Mouse (Mus musculus): Measurements from ENCODE around the gene Gm28230. TPM values are rescaled to one million over a fixed set of nuclear protein-coding genes. Genes with fewer than 3 reads are reported as not detected.

The Gm28230 gene
- total and polyA plus RNA-seq, 3 experiments = 0.89 to 1.7 (median 1.1) TPM

DNA sequence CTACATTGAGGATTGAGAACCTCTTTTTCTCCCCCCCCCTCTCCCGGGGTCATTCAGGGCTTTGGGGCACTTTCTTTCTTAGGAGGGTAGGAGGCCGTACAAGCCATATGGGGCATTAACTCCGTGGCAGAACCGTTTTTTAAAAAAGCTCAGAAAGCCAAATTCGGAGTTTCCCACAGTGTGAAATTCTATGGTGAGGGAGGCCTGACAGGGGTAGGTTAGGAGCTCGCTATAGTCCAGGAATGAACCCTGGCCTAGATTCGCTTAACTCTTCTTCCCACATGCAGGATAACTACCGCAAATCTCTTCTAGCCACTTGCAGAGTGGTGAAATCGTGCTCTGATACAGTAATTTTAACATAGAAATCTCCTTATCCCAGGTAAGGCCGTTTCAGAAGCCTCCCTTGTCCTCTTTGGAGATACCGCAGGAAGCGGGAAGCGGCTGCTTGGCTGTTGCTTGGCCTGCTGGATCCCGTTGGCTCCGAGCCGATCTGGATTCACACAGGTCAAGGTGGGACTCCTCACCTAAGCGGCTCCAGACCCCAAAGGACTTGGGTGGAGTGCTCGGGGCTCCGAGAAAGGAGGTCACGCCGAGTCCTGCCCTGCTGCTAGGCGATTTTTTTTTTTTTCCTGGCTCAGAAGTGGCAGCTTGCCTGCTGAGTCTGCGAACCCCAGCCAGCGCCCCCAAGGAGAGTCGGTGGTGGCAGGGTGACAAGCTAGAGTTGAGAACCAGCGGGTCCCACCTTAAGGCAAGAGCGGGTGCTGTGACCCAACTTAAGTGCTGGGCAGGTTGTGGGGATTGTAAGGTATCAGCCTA lies 8.7 kb downstream of the Gm28230 start:
- peaks cover 9% of the 10 kb centered on the region; the same call in 1 of the 2 replicates for H3K79me2 ChIP-seq (replicated peaks; ENCODE audit: control insufficient read depth, extremely low read depth, insufficient read depth, poor library complexity, severe bottlenecking)
- peaks cover 16% of the 10 kb centered on the region for H3K9me3 ChIP-seq (replicated peaks; ENCODE audit: low read length)
- no peak overlapping the region for H3K4me2 ChIP-seq (ENCODE audit: insufficient read depth, low read depth, poor library complexity, severe bottlenecking)
- dilution Hi-C loops (cut with MboI; ENCODE audit: extremely low pct_ligation_motif_present, extremely low pct_unique_long_range_greater_than_20kb, low sequenced_read_pairs) (no loop called here), in situ Hi-C loops (cut with MboI; ENCODE audit: low pct_ligation_motif_present, low pct_unique_long_range_greater_than_20kb, low sequenced_read_pairs) (no loop called here)
- no peak overlapping the region for H3K27ac ChIP-seq (ENCODE audit: insufficient read depth, low read depth)
- peaks cover 7 to 26% of the 10 kb centered on the region in 2 experiments for H3K36me3 ChIP-seq (replicated peaks in 1 of 2; ENCODE audit: control insufficient read depth in 1 of 2, insufficient read depth in 1 of 2, low read length in 1 of 2)
- no peak for TF ChIP-seq ZNF384 (IDR thresholded peaks at IDR 0.05; ENCODE audit: low read depth, low read length)
- TF ChIP-seq ZC3H11A (IDR thresholded peaks at IDR 0.05; ENCODE audit: low read depth, low read length) = no peak
- no peak for TF ChIP-seq JUND (conservative IDR thresholded peaks at IDR 0.05; ENCODE audit: low read depth, low read length)
- no peak for TF ChIP-seq BHLHE40 (IDR thresholded peaks at IDR 0.05; ENCODE audit: low read depth, low read length)
- no peak for TF ChIP-seq ZMIZ1 (IDR thresholded peaks at IDR 0.05; ENCODE audit: low read depth, low read length)
- TF ChIP-seq MXI1 (IDR thresholded peaks at IDR 0.05; ENCODE audit: low read depth, low read length) = no peak
- TF ChIP-seq KAT2A (IDR thresholded peaks at IDR 0.05; ENCODE audit: insufficient replicate concordance, low read length) = no peak
- TF ChIP-seq RCOR1 (conservative IDR thresholded peaks at IDR 0.05; ENCODE audit: low read depth, low read length) = no peak
- TF ChIP-seq ELF1 (IDR thresholded peaks at IDR 0.05; ENCODE audit: low read depth, low read length) = no peak
- no peak for TF ChIP-seq HCFC1 (IDR thresholded peaks at IDR 0.05; ENCODE audit: low read depth, low read length)
- TF ChIP-seq CHD2 (IDR thresholded peaks at IDR 0.05; ENCODE audit: low read length) = no peak
- no peak for TF ChIP-seq ZKSCAN1 (IDR thresholded peaks at IDR 0.05; ENCODE audit: borderline replicate concordance, low read depth, low read length)
- H3K9ac ChIP-seq (ENCODE audit: insufficient read depth, low read depth) = no peak overlapping the region
- no peak for DNase-seq (ENCODE audit: extremely low read depth)
- no peaks in the 10 kb centered on the region for H3K27me3 ChIP-seq (replicated peaks)
- no peak overlapping the region for H3K4me3 ChIP-seq (replicated peaks in 1 of 3; ENCODE audit: low read depth in 2 of 3, low read length in 2 of 3, poor library complexity in 1 of 3)
- H3K4me1 ChIP-seq (ENCODE audit: control insufficient read depth in 1 of 2, insufficient read depth in 2 of 2) = peaks cover 16 to 57% of the 10 kb centered on the region in 2 experiments

DNA sequence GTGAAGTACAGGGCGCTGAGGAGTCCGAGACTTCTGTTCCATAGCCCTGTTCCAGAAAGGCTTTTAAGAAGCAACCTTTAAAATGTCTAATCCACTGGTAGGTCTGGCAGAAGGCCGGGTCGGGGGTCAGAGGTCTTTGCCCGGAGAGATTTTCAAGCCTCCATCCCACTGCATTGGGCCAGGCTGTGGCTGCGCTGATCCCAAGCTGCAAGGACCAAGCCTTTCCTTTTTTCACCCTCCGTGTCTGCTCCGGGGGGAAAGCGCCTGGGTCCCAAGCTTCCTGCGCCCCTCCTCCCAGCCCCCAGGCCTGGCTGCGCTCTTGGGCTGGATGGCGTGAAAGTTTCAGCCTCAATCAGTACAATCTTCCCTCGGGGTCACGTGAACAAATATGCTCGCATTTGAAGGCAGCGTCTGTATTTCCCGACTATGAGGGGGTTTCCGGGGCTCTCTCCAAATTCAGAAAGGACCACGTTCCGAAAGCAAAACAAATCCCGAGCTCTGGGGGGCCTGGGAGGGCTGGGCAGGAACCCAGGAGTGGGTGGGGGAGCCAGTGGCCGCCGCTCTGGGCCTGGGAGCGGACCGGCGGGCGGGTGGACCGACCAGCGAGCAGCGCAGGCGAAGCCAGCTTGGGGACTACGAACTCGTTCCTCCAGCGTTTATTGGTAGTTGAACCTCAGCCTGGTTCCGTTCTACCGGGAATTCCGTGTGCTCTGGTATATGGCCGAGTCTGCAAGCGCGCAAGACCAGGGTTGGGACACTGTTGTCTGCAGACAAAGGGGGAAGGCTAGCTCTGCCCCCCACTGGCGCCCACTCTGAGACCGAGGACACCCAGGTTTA lies 9.5 kb downstream of the Gm28230 start:
- Histone ChIP-seq H3K27ac (ENCODE audit: insufficient read depth, low read depth) (no peak overlapping the region), H3K4me2 (ENCODE audit: insufficient read depth, low read depth, poor library complexity, severe bottlenecking) (no peak overlapping the region), H3K4me3 (replicated peaks in 1 of 3; ENCODE audit: low read depth in 2 of 3, low read length in 2 of 3, poor library complexity in 1 of 3) (no peak overlapping the region), H3K9ac (ENCODE audit: insufficient read depth, low read depth) (no peak overlapping the region), H3K4me1 (ENCODE audit: control insufficient read depth in 1 of 2, insufficient read depth in 2 of 2) (peaks cover 14 to 48% of the 10 kb centered on the region in 2 experiments), H3K27me3 (replicated peaks) (no peaks in the 10 kb centered on the region), H3K36me3 (replicated peaks in 1 of 2; ENCODE audit: control insufficient read depth in 1 of 2, insufficient read depth in 1 of 2, low read length in 1 of 2) (peaks cover 7 to 29% of the 10 kb centered on the region in 2 experiments), H3K79me2 (replicated peaks; ENCODE audit: control insufficient read depth, extremely low read depth, insufficient read depth, poor library complexity, severe bottlenecking) (peaks cover 6% of the 10 kb centered on the region; the same call in 1 of the 2 replicates), H3K9me3 (replicated peaks; ENCODE audit: low read length) (peaks cover 16% of the 10 kb centered on the region)
- dilution Hi-C loops (cut with MboI; ENCODE audit: extremely low pct_ligation_motif_present, extremely low pct_unique_long_range_greater_than_20kb, low sequenced_read_pairs) = no loop called here
- DNase-seq (ENCODE audit: extremely low read depth) = no peak
- in situ Hi-C loops (cut with MboI; ENCODE audit: low pct_ligation_motif_present, low pct_unique_long_range_greater_than_20kb, low sequenced_read_pairs) = no loop called here
- no peak for TF ChIP-seq UBTF (IDR thresholded peaks at IDR 0.05; ENCODE audit: low read depth, low read length)
- no peak for TF ChIP-seq MEF2A (IDR thresholded peaks at IDR 0.05; ENCODE audit: borderline replicate concordance, low read depth, low read length)
- TF ChIP-seq ZC3H11A (IDR thresholded peaks at IDR 0.05; ENCODE audit: low read depth, low read length) = no peak
- no peak for TF ChIP-seq NRF1 (IDR thresholded peaks at IDR 0.05; ENCODE audit: low read depth, low read length)
- no peak for TF ChIP-seq ZNF384 (IDR thresholded peaks at IDR 0.05; ENCODE audit: low read depth, low read length)
- TF ChIP-seq IRF4 (IDR thresholded peaks at IDR 0.05; ENCODE audit: low read depth, low read length) = no peak
- TF ChIP-seq E2F4 (IDR thresholded peaks at IDR 0.05; ENCODE audit: insufficient replicate concordance, low read depth, low read length) = no peak
- no peak for TF ChIP-seq SIN3A (IDR thresholded peaks at IDR 0.05; ENCODE audit: low read length)
- no peak for TF ChIP-seq SMC3 (IDR thresholded peaks at IDR 0.05; ENCODE audit: low read depth, low read length)
- TF ChIP-seq MYC (IDR thresholded peaks at IDR 0.05; ENCODE audit: low read depth, low read length) = no peak
- no peak for TF ChIP-seq GABPA (IDR thresholded peaks at IDR 0.05; ENCODE audit: insufficient replicate concordance, low read depth, low read length)
- no peak for TF ChIP-seq RAD21 (IDR thresholded peaks at IDR 0.05; ENCODE audit: low read depth, low read length)
- no peak for TF ChIP-seq ETS1 (conservative IDR thresholded peaks at IDR 0.05; ENCODE audit: low read depth, low read length)
- no peak for TF ChIP-seq ELF1 (IDR thresholded peaks at IDR 0.05; ENCODE audit: low read depth, low read length)
